ENCODE assay signal across 25 mouse cellular contexts in the genomic region with DNA sequence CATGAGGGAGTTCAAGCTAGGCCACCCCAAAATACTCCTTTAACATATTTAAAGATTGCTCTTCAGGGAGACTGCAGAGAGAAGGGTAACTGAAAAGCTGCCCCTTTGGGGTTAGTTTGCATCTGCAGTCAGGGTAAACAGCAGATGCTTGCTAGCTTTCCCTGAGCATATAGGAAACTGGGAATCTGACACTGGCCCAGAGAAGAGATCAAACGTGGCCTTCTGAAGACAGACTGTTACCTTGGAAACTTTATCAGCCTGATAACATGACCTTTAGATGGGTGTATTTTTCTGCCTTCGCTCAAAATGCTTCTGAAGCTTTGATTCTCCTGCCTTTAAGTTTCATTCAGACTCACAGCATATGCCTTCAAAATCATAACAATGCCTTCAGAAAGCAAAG. TPM values are rescaled to one million over a fixed set of nuclear protein-coding genes. Genes with fewer than 3 reads are reported as not detected.
DNase-seq lines count a peak whose midpoint lies in the region; ATAC-seq and TF ChIP-seq lines count a peak whose summit lies in the region.
"Had no signal": no experiment of that assay in that cellular context is flagged by ENCODE, and none has a peak within 500 bp of the region (broad histone marks: within the 10 kb centered on the region; RNA-seq: fewer than 3 reads in every experiment).

No protein-coding gene starts in this region.

- no peak for TF ChIP-seq EP300 in heart, postnatal 0 days (IDR thresholded peaks at IDR 0.05; ENCODE audit: low read depth)

- H3K9me3 ChIP-seq in heart, postnatal 0 days (replicated peaks; ENCODE audit: control insufficient read depth, low read length): no peaks in the 10 kb centered on the region
- H3K9me3 ChIP-seq in heart, embryonic 10.5 days: no peaks in the 10 kb centered on the region
- H3K9me3 ChIP-seq in midbrain, embryonic 10.5 days (replicated peaks): no peaks in the 10 kb centered on the region
- H3K9me3 ChIP-seq: forebrain, embryonic 10.5 days; forebrain, embryonic 13.5 days; heart, embryonic 12.5 days; hindbrain, embryonic 10.5 days; hindbrain, embryonic 13.5 days; intestine, embryonic 15.5 days had no signal

- peak; percentile 51 for DNase-seq in adrenal gland, adult 2 months
- no peak for DNase-seq in adrenal gland, postnatal 25 days
- DNase-seq in heart, postnatal 0 days (ENCODE audit: low spot score): no peak
- no peak for DNase-seq in heart, embryonic 10.5 days (ENCODE audit: low spot score)
- no peak for DNase-seq in midbrain, embryonic 10.5 days (ENCODE audit: low spot score)
- DNase-seq: adrenal gland, postnatal 10 days; B cell, adult 2 months; cerebellum, adult 18-20 months; cerebellum, adult 9-10 months; cerebellum, postnatal 14 days; gastrocnemius, postnatal 10 days; heart, adult 11 months; kidney, adult 11 months; kidney, adult 8-10 months had no signal

- H3K9ac ChIP-seq in heart, postnatal 0 days (replicated peaks; ENCODE audit: low read depth, low read length): 0 out of 2 replicates have a peak overlapping the region, but pooled peaks have one; percentile 14
- H3K9ac ChIP-seq: forebrain, embryonic 13.5 days; heart, embryonic 12.5 days; hindbrain, embryonic 13.5 days; intestine, embryonic 15.5 days had no signal

- H3K4me2 ChIP-seq in heart, postnatal 0 days (ENCODE audit: low read depth, low read length): no peak overlapping the region
- H3K4me2 ChIP-seq: forebrain, embryonic 13.5 days; heart, embryonic 12.5 days; hindbrain, embryonic 13.5 days; intestine, embryonic 15.5 days had no signal

- no peaks in the 10 kb centered on the region for H3K27me3 ChIP-seq in heart, postnatal 0 days (ENCODE audit: control insufficient read depth, insufficient read depth, low read length)
- H3K27me3 ChIP-seq in heart, embryonic 10.5 days (ENCODE audit: insufficient read depth, poor library complexity, severe bottlenecking): no peaks in the 10 kb centered on the region
- no peaks in the 10 kb centered on the region for H3K27me3 ChIP-seq in midbrain, embryonic 10.5 days (ENCODE audit: low read depth, poor library complexity, severe bottlenecking)
- H3K27me3 ChIP-seq: CH12.LX; forebrain, embryonic 13.5 days; heart, embryonic 12.5 days; hindbrain, embryonic 13.5 days; intestine, embryonic 15.5 days had no signal

- no peak for ATAC-seq in heart, postnatal 0 days (ENCODE audit: insufficient read depth, low read depth)
- ATAC-seq in megakaryocyte-erythroid progenitor cell, adult 5-6 weeks (replicated peaks; ENCODE audit: low FRiP score, low TSS enrichment, poor library complexity, severe bottlenecking): 0 out of 2 replicates have a peak, but pooled peaks have one; percentile 4
- ATAC-seq: activated CD4-positive, CD25-positive, alpha-beta regulatory T cell, adult 4 months; forebrain, embryonic 13.5 days; forebrain, embryonic 16.5 days; hindbrain, embryonic 16.5 days; intestine, embryonic 15.5 days had no signal

- 10% methylated on average over 2 of the region's 2 CpGs for WGBS in heart, postnatal 0 days
- 9% methylated on average over 2 of the region's 2 CpGs for WGBS in heart, embryonic 10.5 days
- WGBS in midbrain, embryonic 10.5 days: 22% methylated on average over 2 of the region's 2 CpGs

- H3K36me3 ChIP-seq in heart, postnatal 0 days (replicated peaks; ENCODE audit: control insufficient read depth, insufficient read depth, low read length): no peaks in the 10 kb centered on the region
- no peaks in the 10 kb centered on the region for H3K36me3 ChIP-seq in heart, embryonic 10.5 days
- no peaks in the 10 kb centered on the region for H3K36me3 ChIP-seq in midbrain, embryonic 10.5 days
- H3K36me3 ChIP-seq: forebrain, embryonic 10.5 days; heart, embryonic 12.5 days; hindbrain, embryonic 10.5 days; hindbrain, embryonic 13.5 days; intestine, embryonic 15.5 days had no signal

- no peak overlapping the region for H3K27ac ChIP-seq in heart, postnatal 0 days (ENCODE audit: low read depth)
- no peak overlapping the region; the same call in 1 of the 2 replicates for H3K27ac ChIP-seq in heart, embryonic 10.5 days
- no peak overlapping the region for H3K27ac ChIP-seq in midbrain, embryonic 10.5 days (replicated peaks)
- H3K27ac ChIP-seq: forebrain, embryonic 10.5 days; forebrain, embryonic 13.5 days; hindbrain, embryonic 10.5 days; hindbrain, embryonic 13.5 days; intestine, embryonic 15.5 days had no signal

- peaks cover 10% of the 10 kb centered on the region for H3K4me1 ChIP-seq in heart, postnatal 0 days (ENCODE audit: control insufficient read depth, insufficient read depth)
- peaks cover 9% of the 10 kb centered on the region; the same call in 1 of the 2 replicates for H3K4me1 ChIP-seq in heart, embryonic 10.5 days
- peaks cover 7% of the 10 kb centered on the region for H3K4me1 ChIP-seq in midbrain, embryonic 10.5 days

- no peak for TF ChIP-seq CTCF in heart, postnatal 0 days (IDR thresholded peaks at IDR 0.05; ENCODE audit: low read depth)

- no peak overlapping the region for H3K4me3 ChIP-seq in heart, postnatal 0 days (ENCODE audit: low read depth, low read length)
- no peak overlapping the region for H3K4me3 ChIP-seq in heart, embryonic 10.5 days
- no peak overlapping the region for H3K4me3 ChIP-seq in midbrain, embryonic 10.5 days
- H3K4me3 ChIP-seq: forebrain, embryonic 10.5 days; forebrain, embryonic 13.5 days; heart, embryonic 12.5 days; hindbrain, embryonic 10.5 days; hindbrain, embryonic 13.5 days; intestine, embryonic 15.5 days had no signal

RNA-seq across cellular contexts. Expression of a gene that starts 15.4 kb away (rescaled TPM):
- 100 to 1,000 TPM; 127 to 129 TPM for total RNA-seq in adrenal gland, adult 2 months (2021)
- polyA plus RNA-seq in adrenal gland, adult 2 months (2012; rRNA removed): 21.0 and 26.4 TPM in 2 replicates
- total RNA-seq in adrenal gland, postnatal 25 days (2021): 116 and 143 TPM in 2 replicates
- 102 and 204 TPM in 2 replicates for total RNA-seq in heart, postnatal 0 days (2014; rRNA removed; ENCODE audit: low replicate concordance)
- 31.2 and 32.4 TPM in 2 replicates for polyA plus RNA-seq in heart, postnatal 0 days (2015; fragmentation: Nextera tagmentation; extraction: Ambion mirVana)
- polyA plus RNA-seq in heart, embryonic 10.5 days (2016; fragmentation: Nextera tagmentation; extraction: Ambion mirVana): 29.8 and 37.5 TPM in 2 replicates
- total RNA-seq in megakaryocyte-erythroid progenitor cell, adult 5-6 weeks (2014; fragmentation: Nextera tagmentation): 28.0 and 32.2 TPM in 2 replicates
- total RNA-seq in megakaryocyte-erythroid progenitor cell, adult 5-6 weeks (2017): 46.3 and 55.2 TPM in 2 replicates
- 115 and 138 TPM in 2 replicates for polyA plus RNA-seq in midbrain, embryonic 10.5 days (2016; fragmentation: Nextera tagmentation; extraction: Ambion mirVana)

RNA-seq across cellular contexts. Expression of a gene that starts 49.5 kb away (rescaled TPM):
- 10 to 100 TPM; 16.8 to 17.3 TPM for total RNA-seq in adrenal gland, adult 2 months (2021)
- polyA plus RNA-seq in adrenal gland, adult 2 months (2012; rRNA removed): 6.1 and 7.4 TPM in 2 replicates
- 22.2 and 23.2 TPM in 2 replicates for total RNA-seq in adrenal gland, postnatal 25 days (2021)
- total RNA-seq in heart, postnatal 0 days (2014; rRNA removed; ENCODE audit: low replicate concordance): 18.4 and 40.8 TPM in 2 replicates
- polyA plus RNA-seq in heart, postnatal 0 days (2015; fragmentation: Nextera tagmentation; extraction: Ambion mirVana): 26.6 and 28.1 TPM in 2 replicates
- 38.8 and 40.7 TPM in 2 replicates for polyA plus RNA-seq in heart, embryonic 10.5 days (2016; fragmentation: Nextera tagmentation; extraction: Ambion mirVana)
- total RNA-seq in megakaryocyte-erythroid progenitor cell, adult 5-6 weeks (2014; fragmentation: Nextera tagmentation): 72.9 and 76.0 TPM in 2 replicates
- total RNA-seq in megakaryocyte-erythroid progenitor cell, adult 5-6 weeks (2017): 49.3 and 54.9 TPM in 2 replicates
- 68.0 and 73.6 TPM in 2 replicates for polyA plus RNA-seq in midbrain, embryonic 10.5 days (2016; fragmentation: Nextera tagmentation; extraction: Ambion mirVana)
